Mouse (Mus musculus): ENCODE measurements at regions not wholly inside any gene's neighbourhood (a gene's known extent, or its start where the extent isn't known, plus 50 kb on each side); places are given as distances from the start of the nearest gene placed in this dataset.

- no peak for DNase-seq
Measured at GRCm38 (mm10) chr13:60123964-60124363, 53.2 kb downstream of the Gas1 start.

DNA sequence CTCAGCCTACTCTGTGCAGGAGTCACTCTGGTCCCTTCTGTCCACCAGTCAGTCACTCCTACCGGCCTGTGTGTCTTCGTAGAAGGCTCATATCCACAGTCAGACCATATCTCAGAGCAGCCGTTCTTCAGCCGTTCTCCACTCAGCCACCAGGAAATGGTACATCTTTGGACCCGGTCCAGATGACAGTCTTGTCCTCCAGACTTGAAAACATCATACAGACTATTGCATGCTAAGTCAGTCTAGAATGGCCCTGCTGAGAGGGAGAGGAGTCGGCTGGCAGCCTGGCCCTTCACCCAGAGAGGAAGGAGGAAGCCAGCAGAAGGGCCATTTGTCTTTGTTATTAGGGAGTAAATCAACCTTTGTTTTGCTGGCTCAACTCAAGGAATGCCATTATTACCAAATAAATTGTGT lies 54.0 kb downstream of the Gas1 start:
- no peak for DNase-seq

GRCm38 (mm10) chr13:60122341-60123173 lies 54.6 kb downstream of the Gas1 start:
- DNase-seq: no peak

GRCm38 (mm10) chr13:60111465-60111864 lies 65.7 kb downstream of the Gas1 start:
- DNase-seq: no peak

DNA sequence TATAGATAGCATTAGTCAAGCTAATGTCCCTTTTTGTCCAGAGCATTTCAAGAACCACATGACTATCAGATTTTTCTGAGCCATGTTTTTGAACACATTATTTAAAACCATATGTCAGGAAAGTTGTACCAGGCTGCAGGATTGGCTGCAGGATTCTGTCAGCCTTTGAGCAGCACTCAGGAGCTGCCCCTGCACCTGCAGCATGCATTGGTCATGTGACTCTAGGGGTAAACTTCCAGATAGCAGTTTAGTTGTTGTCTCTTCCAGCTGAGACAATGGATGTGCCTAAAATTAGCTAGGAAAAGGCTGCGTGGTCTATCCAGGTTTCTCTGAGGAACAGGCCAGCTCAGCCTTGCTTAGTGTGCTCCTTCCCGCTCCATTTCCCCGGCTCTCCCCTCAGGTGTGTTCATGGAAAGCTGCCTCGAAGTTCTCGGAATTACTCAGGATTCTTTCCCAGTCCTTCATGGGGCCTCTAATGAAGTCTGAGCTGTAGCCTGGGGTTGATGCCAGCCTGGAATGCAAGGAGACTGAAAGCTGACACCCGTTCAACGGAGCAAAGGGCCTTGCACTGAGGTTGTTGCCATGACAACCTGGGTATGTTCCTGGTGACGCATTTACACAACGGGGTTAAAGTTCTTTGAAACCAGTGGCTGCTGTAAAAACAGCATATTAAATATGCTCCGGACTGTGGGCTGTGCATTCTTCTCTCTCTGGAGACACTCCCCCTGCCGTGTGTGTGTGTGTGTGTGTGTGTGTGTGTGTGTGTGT lies 66.9 kb downstream of the Gas1 start:
- DNase-seq: peak; percentile 68

DNA sequence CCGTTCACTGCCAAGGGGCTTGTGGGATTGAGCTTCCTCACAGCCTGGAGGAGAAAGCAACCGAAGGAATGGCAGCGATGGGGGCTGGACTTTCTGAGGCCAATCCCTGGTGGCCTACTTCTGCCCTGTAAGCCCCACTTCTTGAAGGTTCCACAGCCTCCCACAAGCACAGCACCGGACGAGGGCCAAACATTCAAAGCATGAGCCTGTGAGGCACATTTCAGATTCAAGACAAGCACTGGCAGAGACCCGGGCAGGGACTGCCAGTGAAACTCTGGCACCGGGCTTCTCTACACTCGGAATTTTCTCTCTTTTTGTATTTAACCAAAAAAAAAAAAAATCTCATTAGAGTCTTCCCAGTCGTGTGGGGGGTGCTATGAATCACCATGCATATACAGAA lies 71.9 kb downstream of the Gas1 start:
- no peak for DNase-seq

- no peak for DNase-seq
Measured at GRCm38 (mm10) chr13:60101651-60102050, 75.5 kb downstream of the Gas1 start.

- DNase-seq: no peak
Measured at GRCm38 (mm10) chr13:60100130-60101112, 76.7 kb downstream of the Gas1 start.

- no peak for DNase-seq
Measured at GRCm38 (mm10) chr13:60099469-60100129, 77.6 kb downstream of the Gas1 start.

DNA sequence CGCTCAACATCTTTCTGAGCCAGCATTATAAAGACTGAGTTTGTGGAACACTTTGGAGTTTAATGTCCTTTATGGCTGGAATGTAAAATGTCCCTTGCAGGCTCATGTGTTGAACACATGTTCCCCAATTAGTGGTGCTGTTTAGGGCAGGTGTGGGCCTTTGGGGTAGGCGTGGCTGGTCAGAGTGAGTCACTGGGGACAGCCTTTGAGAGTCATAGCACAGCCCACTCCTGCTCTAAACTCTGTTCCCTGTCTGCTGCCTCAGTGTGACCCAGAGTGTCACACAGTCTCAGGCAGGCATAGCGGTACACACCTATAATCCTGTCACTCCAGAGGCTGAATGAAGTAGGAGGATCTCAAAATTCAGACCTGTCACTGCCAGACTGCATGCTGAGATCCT lies 78.8 kb downstream of the Gas1 start:
- no peak for DNase-seq

- no peak for DNase-seq
Measured at GRCm38 (mm10) chr13:60097776-60098175, 79.4 kb downstream of the Gas1 start.

DNA sequence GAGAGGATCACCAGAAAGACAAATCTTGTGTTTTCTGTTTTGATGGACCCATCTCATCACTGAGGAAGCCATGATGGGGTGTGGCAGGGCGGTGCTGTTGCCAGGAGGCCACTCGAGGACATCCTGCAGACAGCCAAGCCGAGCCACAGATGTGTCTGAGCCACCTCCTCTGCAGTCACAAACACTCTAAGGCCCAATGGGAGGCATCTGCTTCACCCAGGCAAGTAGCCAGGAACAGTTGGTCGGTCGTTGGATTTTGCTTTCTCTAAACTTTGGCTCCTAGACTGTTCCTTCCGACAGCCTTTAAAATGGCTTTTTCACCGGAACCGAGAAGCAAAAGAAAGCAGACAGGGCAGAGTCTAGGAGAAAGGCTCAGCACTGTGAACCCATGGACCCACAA lies 90.5 kb downstream of the Gas1 start:
- DNase-seq: peak; percentile 49

DNA sequence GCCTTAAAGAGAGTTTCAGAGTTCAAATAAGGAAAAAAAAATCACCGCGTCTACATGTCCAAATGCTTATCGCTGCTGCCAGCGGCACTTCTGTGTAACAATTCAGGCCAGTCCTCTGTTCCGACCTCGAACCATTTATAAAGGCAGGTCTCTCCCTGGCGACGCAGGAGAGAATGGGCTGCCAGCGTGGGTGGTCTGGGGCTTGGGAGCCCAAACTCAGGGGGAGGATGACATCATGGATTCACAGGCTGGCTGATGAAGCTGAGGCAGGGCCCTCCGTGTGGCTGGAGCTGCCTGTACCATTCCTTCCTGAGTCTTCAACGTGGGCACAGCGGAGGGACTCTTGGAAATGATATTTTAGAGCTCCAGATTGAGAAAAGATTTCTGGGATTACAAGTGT lies 92.2 kb downstream of the Gas1 start:
- DNase-seq: peak; percentile 35

DNA sequence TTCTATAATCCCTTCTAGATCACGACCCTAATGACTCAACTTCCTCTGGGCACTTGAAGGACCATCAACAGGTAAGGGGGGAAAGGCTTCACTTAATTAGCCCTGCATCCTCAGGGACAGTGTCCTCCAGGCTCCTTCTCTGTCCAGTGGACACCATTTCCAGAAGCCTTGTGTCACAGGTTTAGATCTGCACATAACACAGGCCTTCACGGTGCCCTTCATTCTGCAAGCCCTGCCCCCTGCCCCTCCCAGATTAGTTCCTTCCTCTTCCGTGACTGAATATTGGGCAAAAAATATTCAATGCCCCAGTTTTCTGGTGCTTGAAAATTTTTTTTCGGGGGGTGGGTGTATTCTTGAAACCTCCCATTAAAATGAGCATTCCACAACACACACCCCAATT lies 92.9 kb downstream of the Gas1 start:
- no peak for DNase-seq

- no peak for DNase-seq
Measured at GRCm38 (mm10) chr13:60080113-60080512, 97.1 kb downstream of the Gas1 start.

DNA sequence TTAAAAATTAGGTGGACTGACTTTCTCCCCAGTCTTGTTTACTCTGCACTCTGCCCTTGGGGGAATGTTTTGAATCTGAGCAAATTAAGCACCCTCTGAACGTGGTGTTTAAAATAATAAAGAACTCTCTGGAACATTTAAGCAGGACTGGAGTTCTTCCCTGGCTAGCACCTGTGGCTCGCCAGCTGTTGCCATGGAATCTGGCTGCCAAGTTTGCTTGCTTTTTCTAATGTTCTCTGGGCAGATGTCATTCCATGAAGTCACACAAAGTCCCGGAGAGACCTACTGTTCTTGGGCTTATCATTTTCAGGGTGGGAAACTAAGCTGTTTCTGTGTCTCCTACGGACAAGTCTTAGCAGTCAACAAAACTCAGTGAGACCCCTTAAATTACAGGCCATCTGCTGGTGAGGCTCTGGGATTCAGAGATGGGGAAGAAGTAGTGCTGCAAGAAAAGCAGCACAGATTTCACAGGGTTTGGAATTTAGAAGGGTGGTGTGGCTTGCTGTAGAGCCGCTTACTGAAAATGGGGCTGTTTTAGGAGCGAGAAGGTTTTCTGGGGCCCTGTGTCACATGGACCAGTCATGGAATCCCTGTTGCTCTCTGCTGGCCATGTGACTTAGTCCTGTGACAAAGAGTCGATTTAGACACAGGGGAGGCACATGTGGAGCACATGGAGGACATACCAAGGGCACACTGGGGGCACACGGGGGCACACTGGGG lies 98.7 kb downstream of the Gas1 start:
- peak; percentile 42 for DNase-seq

GRCm38 (mm10) chr13:60076147-60076800 lies 100.9 kb downstream of the Gas1 start:
- DNase-seq: peak; percentile 30

- DNase-seq: peak; percentile 69
Measured at GRCm38 (mm10) chr13:60071595-60071994, 105.6 kb downstream of the Gas1 start.

GRCm38 (mm10) chr13:60069196-60069595 lies 108.0 kb downstream of the Gas1 start:
- DNase-seq: peak; percentile 34

- no peak for DNase-seq
Measured at GRCm38 (mm10) chr13:60067325-60067724, 109.8 kb downstream of the Gas1 start.

GRCm38 (mm10) chr13:60061589-60061988 lies 115.6 kb downstream of the Gas1 start:
- DNase-seq: no peak
